Mouse (Mus musculus): ENCODE results near the gene Chn2.

GRCm38 (mm10) chr6:54116299-54116698 lies 76.9 kb downstream of the Chn2 start:
- TF ChIP-seq MXI1 (IDR thresholded peaks at IDR 0.05; ENCODE audit: low read depth, low read length), result no peak
- TF ChIP-seq POLR2AphosphoS2 (IDR thresholded peaks at IDR 0.05; ENCODE audit: low read length), result no peak
- TF ChIP-seq NELFE (IDR thresholded peaks at IDR 0.05; ENCODE audit: low read depth, low read length), result no peak
- no peak for TF ChIP-seq POLR2A (IDR thresholded peaks at IDR 0.05; ENCODE audit: control insufficient read depth in 1 of 2, insufficient read depth in 1 of 2, low read depth in 1 of 2, low read length in 2 of 2, poor library complexity in 1 of 2)
- no peak for TF ChIP-seq CTCF (IDR thresholded peaks at IDR 0.05 in 2 of 3, conservative IDR thresholded peaks at IDR 0.05 in 1 of 3; ENCODE audit: control insufficient read depth in 1 of 3, insufficient read depth in 1 of 3, low read depth in 2 of 3, low read length in 3 of 3, poor library complexity in 1 of 3, severe bottlenecking in 1 of 3)
- no peak for TF ChIP-seq RAD21 (IDR thresholded peaks at IDR 0.05; ENCODE audit: low read depth, low read length)
- no peak for TF ChIP-seq JUND (IDR thresholded peaks at IDR 0.05; ENCODE audit: low read depth, low read length)
- TF ChIP-seq E2F4 (IDR thresholded peaks at IDR 0.05; ENCODE audit: borderline replicate concordance, low read depth, low read length), result no peak
- TF ChIP-seq ZKSCAN1 (IDR thresholded peaks at IDR 0.05; ENCODE audit: low read depth, low read length), result no peak
- no peak for TF ChIP-seq MEF2A (IDR thresholded peaks at IDR 0.05; ENCODE audit: extremely low read depth, insufficient replicate concordance, low read depth, low read length, poor library complexity, severe bottlenecking)
